Mouse (Mus musculus) urinary bladder, postnatal 10 days (tissue): ENCODE measurements around the gene Phf6.
"Not testable (repeated sequence)": the region's sequence is repeated elsewhere in the genome, so short reads cannot be mapped to it uniquely, and the experiment has no call there.

Experiments
- DNase-seq: peaks from one replicate; pipeline ENCODE4 v3.0.0; 2022; ENCODE audit warnings: low spot score

The Phf6 gene

DNA sequence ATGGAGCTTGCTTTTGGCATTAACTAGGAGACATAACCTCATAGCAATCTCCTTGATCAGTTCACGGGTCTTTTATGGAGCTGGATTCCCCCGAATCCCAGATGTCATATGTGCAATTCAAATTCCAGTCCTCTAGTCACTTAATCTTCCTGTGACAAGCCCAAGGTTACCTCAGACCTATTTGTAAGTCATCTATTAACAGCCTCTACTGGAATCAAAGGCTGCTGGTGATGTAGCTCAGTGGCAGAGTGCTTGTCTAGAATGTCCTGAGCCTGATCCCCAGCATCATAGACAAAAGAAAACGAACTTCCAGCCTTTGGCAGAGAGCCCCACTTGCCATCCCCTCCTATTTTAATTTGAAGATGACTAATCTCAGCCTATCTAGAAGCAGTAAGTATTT, 69.3 kb downstream of the Phf6 start:
- no peak for DNase-seq

DNA sequence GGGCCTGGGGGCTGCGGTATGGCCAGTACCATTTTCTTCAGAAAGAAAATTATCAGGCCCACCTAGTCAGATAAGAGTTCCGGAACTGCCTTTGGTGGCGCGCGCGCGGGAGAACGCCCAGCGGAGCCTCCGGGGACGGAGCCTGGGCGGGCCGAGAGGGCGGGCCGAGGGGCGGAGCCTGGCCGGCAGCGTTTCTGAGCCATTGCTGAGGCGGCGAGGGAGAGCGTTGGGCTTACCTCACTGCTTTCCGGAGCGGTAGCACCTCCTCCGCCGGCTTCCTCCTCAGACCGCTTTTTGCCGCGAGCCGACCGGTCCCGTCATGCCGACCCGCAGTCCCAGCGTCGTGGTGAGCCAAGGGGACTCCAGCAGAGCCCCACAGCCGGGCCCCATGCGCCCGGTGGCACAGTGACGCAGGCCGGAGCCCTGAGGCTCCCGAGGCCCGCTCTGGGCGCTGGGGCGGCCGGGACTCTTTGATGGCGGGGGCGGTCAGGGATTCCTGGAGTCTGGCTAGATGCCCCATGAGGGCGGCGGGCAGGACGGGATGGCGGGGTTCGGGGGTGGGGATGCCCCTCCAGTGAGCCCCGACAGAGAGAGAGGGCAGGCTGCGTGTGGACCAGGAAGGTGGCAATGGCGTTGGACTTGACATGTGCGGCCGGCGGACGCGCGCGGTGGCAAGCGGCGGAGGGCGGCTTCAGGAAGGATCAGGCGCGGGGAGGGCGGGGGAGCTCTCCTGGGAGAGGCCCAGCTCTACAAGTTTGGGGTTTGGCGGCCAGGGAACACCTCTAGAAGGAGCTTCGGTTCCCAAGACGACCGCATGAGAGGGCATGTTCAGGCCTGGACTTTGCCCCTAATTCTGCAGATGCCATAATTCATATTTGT, 76.1 kb downstream of the Phf6 start, which contains the start of gene Hprt:
Gene Hprt, plus strand, starts transcription at position 233 of the 879 bp plus-strand sequence.
- peak; percentile 18 for DNase-seq

DNA sequence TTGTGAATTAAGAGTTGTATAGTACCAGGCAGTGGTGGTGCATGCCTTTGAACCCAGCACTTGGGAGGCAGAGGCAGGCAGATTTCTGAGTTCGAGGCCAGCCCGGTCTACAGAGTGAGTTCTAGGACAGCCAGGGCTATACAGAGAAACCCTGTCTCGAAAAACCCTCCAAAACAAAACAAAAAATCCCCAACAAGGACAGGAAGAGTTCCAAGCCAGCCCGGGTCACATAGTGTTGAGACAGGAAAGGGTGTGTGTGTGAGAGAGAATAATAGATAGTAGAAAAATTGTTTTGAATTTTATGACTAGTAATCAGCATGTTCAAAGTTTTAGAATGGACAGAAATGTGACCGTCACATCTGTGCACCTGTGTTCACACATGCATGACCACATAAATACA, 82.7 kb downstream of the Phf6 start:
- DNase-seq, result not testable (repeated sequence)

DNA sequence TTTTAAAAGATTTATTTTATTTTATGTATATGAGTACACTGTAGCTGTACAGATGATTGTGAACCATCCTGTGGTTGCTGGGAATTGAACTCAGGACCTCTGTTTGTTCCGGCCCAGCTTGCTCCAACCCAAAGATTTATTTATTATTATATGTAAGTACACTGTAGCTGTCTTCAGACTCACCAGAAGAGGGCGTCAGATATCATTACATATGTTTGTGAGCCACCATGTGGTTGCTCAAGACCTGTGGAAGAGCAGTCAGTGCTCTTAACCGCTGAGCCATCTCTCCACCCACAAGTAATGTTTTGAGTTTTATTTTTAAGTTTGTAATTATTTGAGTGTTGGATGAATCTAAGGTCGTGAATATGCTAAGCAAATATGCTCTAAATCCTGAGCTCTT, 92.8 kb downstream of the Phf6 start:
- not testable (repeated sequence) for DNase-seq

DNA sequence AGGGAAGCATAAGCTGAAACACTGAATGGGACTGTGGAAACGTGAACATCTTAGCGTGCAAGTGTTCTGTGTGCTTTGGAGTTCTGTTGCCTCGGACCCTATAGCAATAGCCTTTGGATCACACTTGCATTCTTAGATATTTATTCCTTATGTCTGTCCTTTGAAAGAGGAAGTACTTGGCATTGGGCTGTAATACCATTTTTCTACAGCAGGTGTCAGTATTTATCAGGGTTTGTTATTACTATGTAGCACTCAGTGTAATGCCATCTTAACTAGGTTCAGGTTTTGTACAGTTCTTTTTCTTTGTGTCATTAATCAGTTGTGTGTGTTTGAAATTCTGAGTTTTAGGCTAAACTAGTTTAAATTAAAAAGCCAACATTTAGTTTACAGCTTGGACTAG, 94.0 kb downstream of the Phf6 start:
- no peak for DNase-seq
